Mouse (Mus musculus): ENCODE data around the gene Filip1.

GRCm38 (mm10) chr9:79807178-79807577 lies 205.5 kb downstream of the Filip1 start:
- TF ChIP-seq CTCF (IDR thresholded peaks at IDR 0.05; ENCODE audit: control insufficient read depth, insufficient read depth, low read length) = no peak
- no peak for TF ChIP-seq POLR2A (IDR thresholded peaks at IDR 0.05; ENCODE audit: borderline replicate concordance, control insufficient read depth, low read depth, low read length)

Data from bone marrow, adult 2 months (tissue).